Mouse (Mus musculus) gastrocnemius, postnatal 14 days (tissue): ENCODE results near the gene Drd4. TPM values are rescaled to one million over a fixed set of nuclear protein-coding genes. Genes with fewer than 3 reads are reported as not detected.

Experiments
- DNase-seq: peaks from one replicate; pipeline ENCODE4 v3.0.0; 2021; ENCODE audit warnings: mixed read lengths
- intact Hi-C: fragments of 180-260 bp; cut with DNase I; formaldehyde crosslinking; loops from one replicate; pipeline ENCODE4 v1.15.1; 2025; ENCODE audit warnings: low total_unique reads
- total RNA-seq, 2 experiments: library from RNA; stranded (reverse); gene quantifications; 2 replicates each; pipeline ENCODE4 v1.2.3; 2021

Drd4 gene
- total RNA-seq, 2 experiments from 2014 or later = 0.31 to 0.33 TPM

GRCm38 (mm10) chr7:141328373-141328990 lies 36.7 kb downstream of the Drd4 start:
- intact Hi-C loops = no loop called here
- no peak for DNase-seq

- intact Hi-C loops = no loop called here
- no peak for DNase-seq
Observed at GRCm38 (mm10) chr7:141330706-141331105, 38.9 kb downstream of the Drd4 start.

- intact Hi-C loops = no loop called here
Observed at GRCm38 (mm10) chr7:141331990-141332389, 40.2 kb downstream of the Drd4 start.

GRCm38 (mm10) chr7:141335044-141335579 lies 43.3 kb downstream of the Drd4 start:
- no peak for DNase-seq
- intact Hi-C loops = no loop called here

More at GRCm38 (mm10) chr7:141331990-141332389, 40.2 kb downstream of the Drd4 start:
- no peak for DNase-seq

- intact Hi-C loops = no loop called here
Observed at GRCm38 (mm10) chr7:141335682-141336081, 43.9 kb downstream of the Drd4 start.

GRCm38 (mm10) chr7:141336296-141336695 lies 44.5 kb downstream of the Drd4 start:
- DNase-seq = no peak
- intact Hi-C loops = no loop called here

More at GRCm38 (mm10) chr7:141335682-141336081, 43.9 kb downstream of the Drd4 start:
- DNase-seq = no peak

GRCm38 (mm10) chr7:141337716-141338416 lies 46.1 kb downstream of the Drd4 start:
- intact Hi-C loops = no loop called here
- no peak for DNase-seq

GRCm38 (mm10) chr7:141338576-141339131 lies 46.8 kb downstream of the Drd4 start, which contains the start of gene Eps8l2:
TSS of gene Eps8l2 (plus strand) at chr7:141338880.
- peak; percentile 29 for DNase-seq
- intact Hi-C loops = no loop called here

- DNase-seq = no peak
- intact Hi-C loops = no loop called here
Observed at GRCm38 (mm10) chr7:141339215-141339920, 47.6 kb downstream of the Drd4 start.

- no peak for DNase-seq
- intact Hi-C loops = no loop called here
Observed at GRCm38 (mm10) chr7:141340023-141340422, 48.2 kb downstream of the Drd4 start.

GRCm38 (mm10) chr7:141340476-141340875 lies 48.7 kb downstream of the Drd4 start:
- DNase-seq = no peak
- intact Hi-C loops = no loop called here

GRCm38 (mm10) chr7:141341689-141342226 lies 50.0 kb downstream of the Drd4 start:
- DNase-seq = no peak
- intact Hi-C loops = no loop called here

GRCm38 (mm10) chr7:141343230-141343629 lies 51.4 kb downstream of the Drd4 start:
- intact Hi-C loops = no loop called here
- no peak for DNase-seq

- no peak for DNase-seq
- intact Hi-C loops = no loop called here
Observed at GRCm38 (mm10) chr7:141343696-141344095, 51.9 kb downstream of the Drd4 start.

- intact Hi-C loops = no loop called here
Observed at GRCm38 (mm10) chr7:141344787-141345186, 53.0 kb downstream of the Drd4 start.

More at GRCm38 (mm10) chr7:141344787-141345186, 53.0 kb downstream of the Drd4 start:
- DNase-seq = no peak

Other genes with a start within 250 kb of the Drd4 start
- under 1 TPM in 1 of 2 experiments, not detected in 1; 0.23 TPM for gene B4galnt4, start 230.9 kb upstream of the Drd4 start, total RNA-seq
- not detected for gene Pkp3, start 213.8 kb upstream of the Drd4 start, total RNA-seq
- 1 to 10 TPM; 2.8 to 3.2 TPM for gene Sigirr, start 191.4 kb upstream of the Drd4 start, total RNA-seq
- gene Ano9, start 174.2 kb upstream of the Drd4 start, total RNA-seq = not detected
- 10 to 100 TPM; 15.5 to 21.9 TPM for gene Ptdss2, start 169.6 kb upstream of the Drd4 start, total RNA-seq
- gene Rnh1, start 119.1 kb upstream of the Drd4 start, total RNA-seq = 10 to 100 TPM; 48.4 to 50.3 TPM
- gene Hras, start 98.0 kb upstream of the Drd4 start, total RNA-seq = 100 to 1,000 TPM; 193 to 209 TPM
- 1 to 10 TPM; 2.2 to 2.4 TPM for gene Lrrc56, start 97.8 kb upstream of the Drd4 start, total RNA-seq
- gene Lmntd2, start 77.9 kb upstream of the Drd4 start, total RNA-seq = not detected
- gene Rassf7, start 76.1 kb upstream of the Drd4 start, total RNA-seq = 1 to 10 TPM in 1 of 2 experiments, under 1 TPM in 1; 0.62 to 1.2 TPM
- gene Phrf1, start 63.2 kb upstream of the Drd4 start, total RNA-seq = 10 to 100 TPM; 23.2 to 24.4 TPM
- gene Irf7, start 25.5 kb upstream of the Drd4 start, total RNA-seq = 1 to 10 TPM in 1 of 2 experiments, under 1 TPM in 1; 0.82 to 1.1 TPM
- gene Cdhr5, start 15.2 kb upstream of the Drd4 start, total RNA-seq = under 1 TPM; 0.44 to 0.59 TPM
- gene Sct, start 12.9 kb upstream of the Drd4 start, total RNA-seq = 1 to 10 TPM in 1 of 2 experiments, under 1 TPM in 1; 0.92 to 1.0 TPM
- 10 to 100 TPM; 15.5 to 18.9 TPM for gene Deaf1, start 35.7 kb downstream of the Drd4 start, total RNA-seq
- gene Tmem80, start 35.7 kb downstream of the Drd4 start, total RNA-seq = 10 to 100 TPM in 1 of 2 experiments, 1 to 10 TPM in 1; 9.1 to 11.1 TPM
- 1 to 10 TPM; 1.8 to 3.3 TPM for gene Eps8l2, start 46.9 kb downstream of the Drd4 start, total RNA-seq
- gene Taldo1, start 100.2 kb downstream of the Drd4 start, total RNA-seq = 100 to 1,000 TPM; 101 to 109 TPM
- 1 to 10 TPM; 6.2 to 9.6 TPM for gene Gatd1, start 122.1 kb downstream of the Drd4 start, total RNA-seq
- under 1 TPM; 0.47 to 0.82 TPM for gene Cend1, start 137.5 kb downstream of the Drd4 start, total RNA-seq
- gene Slc25a22, start 145.9 kb downstream of the Drd4 start, total RNA-seq = 10 to 100 TPM; 14.8 to 32.4 TPM
- gene Pidd1, start 152.0 kb downstream of the Drd4 start, total RNA-seq = under 1 TPM; 0.55 to 0.75 TPM
- gene Rplp2, start 155.4 kb downstream of the Drd4 start, total RNA-seq = 100 to 1,000 TPM; 730 to 819 TPM
- gene Pnpla2, start 163.2 kb downstream of the Drd4 start, total RNA-seq = 100 to 1,000 TPM; 188 to 332 TPM
- 10 to 100 TPM in 1 of 2 experiments, 1 to 10 TPM in 1; 6.5 to 14.3 TPM for gene Cracr2b, start 169.1 kb downstream of the Drd4 start, total RNA-seq
- 10 to 100 TPM; 79.8 to 82.0 TPM for gene Cd151, start 175.4 kb downstream of the Drd4 start, total RNA-seq
- gene Polr2l, start 183.1 kb downstream of the Drd4 start, total RNA-seq = 10 to 100 TPM; 47.7 to 49.8 TPM
- 10 to 100 TPM; 15.3 TPM for gene Tspan4, start 183.2 kb downstream of the Drd4 start, total RNA-seq
- 10 to 100 TPM; 19.5 to 23.0 TPM for gene Chid1, start 247.9 kb downstream of the Drd4 start, total RNA-seq